Mouse (Mus musculus) spleen, embryonic (tissue): ENCODE data around the gene Igf2r.

Experiments used
- CTCF ChIA-PET: fragments of 350-600 bp; sonication (Branson Sonifier 250); formaldehyde crosslinking; loops from one replicate; lab custom pipeline; 2022; lab: Charles Lee

Igf2r gene

GRCm38 (mm10) chr17:12769380-12769921, at the start of gene Igf2r:
Gene Igf2r, minus strand, starts transcription at chr17:12769664.
- CTCF ChIA-PET = no interaction called here

DNA sequence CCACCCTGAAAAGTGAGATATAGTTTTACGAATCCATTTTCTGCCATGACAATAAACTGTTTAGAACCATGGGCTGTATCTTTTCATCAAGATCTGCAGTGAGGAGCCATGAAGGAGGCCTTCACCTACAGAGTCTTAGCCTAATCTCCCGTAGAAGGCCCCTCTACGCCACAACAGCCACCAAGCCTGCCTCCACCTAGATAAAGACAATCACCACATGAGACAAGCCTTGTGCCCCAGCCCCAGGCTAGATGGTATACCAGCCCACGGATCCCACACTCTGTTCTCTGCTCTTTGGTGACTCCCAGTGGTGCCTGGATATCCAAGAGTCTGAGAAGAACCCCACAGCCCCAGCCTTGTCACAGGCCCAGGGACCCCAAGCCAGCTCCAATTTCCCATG, 46.4 kb upstream of the Igf2r start:
- CTCF ChIA-PET = no interaction called here

- CTCF ChIA-PET = no interaction called here
Observed at GRCm38 (mm10) chr17:12814502-12814901, 45.0 kb upstream of the Igf2r start.

DNA sequence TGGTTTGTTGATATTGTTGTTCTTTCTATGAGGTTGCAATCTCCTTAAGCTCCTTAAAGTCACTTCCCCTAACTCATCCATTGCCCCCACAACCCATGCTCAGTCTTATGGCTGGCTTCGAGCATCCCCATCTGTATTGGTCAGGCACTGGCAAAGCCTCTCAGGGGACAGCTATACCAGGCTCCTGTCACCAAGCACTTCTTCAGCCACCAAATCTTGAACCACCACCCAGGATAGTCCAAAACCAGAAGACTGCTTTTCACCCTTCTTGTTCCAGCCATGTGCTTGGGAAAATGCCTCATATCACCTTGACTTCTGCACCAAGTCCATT, 41.5 kb upstream of the Igf2r start:
- CTCF ChIA-PET = interaction anchor here (0.6 to 0.7 kb wide), 3 partner anchors 57 to 301 kb away, joined by 3 to 21 read pairs (median 4); no protein-coding TSS in a partner anchor

GRCm38 (mm10) chr17:12810103-12810972, 40.9 kb upstream of the Igf2r start:
- CTCF ChIA-PET = interaction anchor here (0.6 to 0.7 kb wide), 5 partner anchors 56 to 301 kb away, joined by 3 to 21 read pairs (median 3); no protein-coding TSS in a partner anchor

- CTCF ChIA-PET = interaction anchor here (0.5 kb wide), 1 partner anchor 273 kb away, joined by 4 read pairs; no protein-coding TSS in a partner anchor
Observed at GRCm38 (mm10) chr17:12808851-12809250, 39.4 kb upstream of the Igf2r start.

GRCm38 (mm10) chr17:12804584-12805445, 35.4 kb upstream of the Igf2r start:
- CTCF ChIA-PET = no interaction called here

DNA sequence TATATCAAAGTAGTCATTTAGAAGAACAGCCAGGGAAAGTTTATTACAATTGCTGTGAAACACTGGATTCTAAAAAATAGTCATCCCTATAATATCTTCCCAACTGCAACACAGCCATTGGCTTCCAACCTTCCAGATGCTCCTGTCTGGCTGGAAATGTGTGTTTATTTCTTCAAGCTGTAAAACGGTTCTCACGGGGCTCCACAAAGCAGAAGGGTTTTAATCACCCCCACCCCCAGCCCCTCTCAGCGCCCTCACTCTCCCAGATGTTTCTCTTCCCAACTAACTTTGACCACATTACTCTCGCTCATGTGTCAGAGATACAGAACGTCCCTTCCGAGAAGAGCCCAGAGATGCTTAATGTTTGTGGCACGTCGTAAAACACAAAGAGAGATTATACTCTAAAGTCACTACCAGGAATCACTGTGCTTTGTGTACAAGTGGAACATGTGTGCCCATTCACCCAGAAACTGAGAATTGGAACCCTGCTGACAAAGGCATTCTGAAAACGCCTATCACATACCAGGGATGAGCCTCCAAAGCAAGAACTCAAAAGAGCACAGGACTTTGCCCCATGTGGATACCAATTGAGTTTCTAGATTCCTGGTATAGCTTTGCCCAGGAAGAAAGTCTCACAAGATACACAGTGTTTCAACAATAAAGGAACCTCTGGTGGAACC, 32.5 kb upstream of the Igf2r start:
- CTCF ChIA-PET = interaction anchor here (0.7 kb wide), 1 partner anchor 882 kb away, joined by 5 read pairs; no protein-coding TSS in a partner anchor

- CTCF ChIA-PET = interaction anchor here (0.6 kb wide), 1 partner anchor 682 kb away, joined by 3 read pairs; no protein-coding TSS in a partner anchor
Observed at GRCm38 (mm10) chr17:12799368-12800275, 30.2 kb upstream of the Igf2r start.

GRCm38 (mm10) chr17:12798571-12798970, 29.1 kb upstream of the Igf2r start:
- CTCF ChIA-PET = no interaction called here

GRCm38 (mm10) chr17:12797427-12798029, 28.1 kb upstream of the Igf2r start:
- CTCF ChIA-PET = no interaction called here

GRCm38 (mm10) chr17:12796633-12797032, 27.2 kb upstream of the Igf2r start:
- CTCF ChIA-PET = no interaction called here

DNA sequence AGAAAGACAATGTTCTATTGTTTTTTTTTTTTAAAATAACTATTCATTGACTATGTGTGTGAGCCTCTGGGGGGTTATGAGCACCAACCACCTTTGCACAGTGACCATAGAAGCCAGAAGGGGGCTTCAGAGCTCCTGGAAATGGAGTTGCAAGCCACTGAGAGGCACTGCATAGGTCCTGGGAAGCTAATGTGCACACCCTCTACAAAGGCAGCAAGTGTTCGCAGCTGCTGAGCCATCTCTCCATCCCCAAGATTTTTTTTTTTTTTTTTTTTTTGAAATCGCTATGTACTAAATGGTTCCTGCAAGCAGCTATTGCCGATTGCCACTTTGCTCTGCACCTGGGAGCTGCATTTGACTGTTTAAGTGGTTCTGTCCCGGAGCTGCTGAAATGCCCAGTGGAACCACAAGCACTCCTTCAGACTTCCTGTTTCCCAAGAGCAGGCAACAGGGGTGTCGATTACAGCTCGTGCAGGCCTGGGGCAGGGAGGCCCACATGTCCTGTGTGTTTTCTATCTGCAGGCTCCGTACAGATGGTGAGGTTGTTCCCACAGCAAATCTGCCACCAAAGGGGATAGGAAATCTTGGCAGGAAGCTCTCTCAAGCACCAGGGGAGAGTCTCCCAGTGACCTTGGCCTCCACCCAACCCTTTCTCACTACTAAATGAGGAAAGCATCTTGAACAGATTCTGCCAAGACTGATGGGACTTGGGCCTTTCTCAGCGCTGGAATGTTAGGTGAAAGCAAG, 24.4 kb upstream of the Igf2r start:
- CTCF ChIA-PET = no interaction called here

DNA sequence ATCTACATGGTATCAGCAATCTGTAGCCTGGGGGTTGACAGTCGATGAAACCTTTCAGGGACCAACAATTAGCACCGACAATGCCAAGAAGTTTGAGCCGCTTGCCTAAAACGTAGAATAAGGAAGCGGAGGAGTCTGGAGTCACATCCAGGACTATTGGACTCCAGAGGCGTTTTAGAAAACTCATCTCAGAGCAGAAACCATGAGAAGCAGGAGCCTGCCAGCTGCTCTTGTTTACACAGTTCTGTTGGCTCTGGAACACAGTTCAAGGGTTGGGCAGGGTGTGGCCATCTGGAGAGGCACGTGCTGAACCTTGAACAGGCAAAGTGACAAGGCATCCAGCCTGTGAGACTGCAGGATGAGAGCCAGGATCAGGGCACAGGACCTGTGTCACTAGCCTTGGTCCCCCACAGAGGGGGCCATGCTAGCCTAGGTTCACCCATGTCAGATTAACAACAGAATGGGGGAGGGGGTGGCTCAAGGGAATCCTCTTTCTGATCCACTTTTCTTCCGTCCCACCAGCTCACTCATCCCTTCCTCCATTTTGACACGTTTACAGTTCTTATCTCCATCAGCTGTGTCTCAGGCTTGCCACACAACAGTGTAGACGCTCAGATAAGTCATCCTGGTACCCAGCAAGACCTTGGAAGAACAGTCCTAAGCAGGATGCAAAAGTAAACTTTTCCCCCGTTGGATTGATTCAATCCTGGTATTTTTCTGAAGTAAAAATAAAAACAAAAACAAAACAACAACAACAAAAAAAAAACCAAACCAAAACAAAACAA, 23.1 kb upstream of the Igf2r start:
- CTCF ChIA-PET = no interaction called here

DNA sequence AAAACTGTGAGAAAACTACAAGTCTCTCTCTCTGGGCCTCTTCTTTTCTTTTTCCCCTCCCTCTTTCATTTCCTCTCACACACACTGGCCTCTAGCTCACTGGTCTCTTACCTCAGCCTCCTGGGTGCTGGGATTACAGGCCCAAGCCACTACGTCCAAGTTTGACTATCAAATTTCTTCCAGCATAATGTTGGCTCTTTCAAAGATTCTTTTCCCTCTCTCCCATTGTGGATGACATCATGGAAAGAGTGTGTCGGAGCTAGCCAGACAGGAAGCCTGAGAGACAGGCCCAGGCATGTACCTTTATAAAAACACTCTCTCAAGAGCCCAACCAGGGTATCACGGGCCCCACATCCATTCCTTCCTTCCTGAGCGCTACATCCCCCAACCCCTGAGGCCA, 22.0 kb upstream of the Igf2r start:
- CTCF ChIA-PET = no interaction called here

DNA sequence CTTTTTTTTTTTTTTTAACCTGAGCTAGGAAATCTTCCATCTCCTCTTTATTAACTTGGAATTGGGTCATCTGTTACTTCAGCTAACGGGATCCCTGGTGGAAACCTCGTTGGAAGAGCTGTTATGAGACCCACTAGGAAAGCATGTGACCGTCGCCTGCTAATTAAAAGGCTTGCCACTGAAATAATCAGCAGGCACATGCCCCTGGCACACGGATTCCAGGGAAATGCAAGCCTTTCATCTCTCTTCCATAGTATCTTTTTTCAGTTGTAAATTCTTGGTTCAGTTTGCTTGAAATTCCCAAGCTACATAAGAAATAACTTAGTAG, 21.6 kb upstream of the Igf2r start:
- CTCF ChIA-PET = no interaction called here

- CTCF ChIA-PET = no interaction called here
Observed at GRCm38 (mm10) chr17:12790353-12791078, 21.1 kb upstream of the Igf2r start.
